Mouse (Mus musculus) olfactory bulb, adult 2 months (tissue): Measurements from ENCODE around the gene Utrn.

Experiments used
- CTCF ChIP-seq: fragments of 200-500 bp; IDR thresholded peaks from 2 replicates; pipeline ENCODE4 v1.5.1; 2012; ENCODE audit warnings: low read depth, mild to moderate bottlenecking, low read length, moderate library complexity; ENCODE audit not compliant: insufficient read depth
- POLR2A ChIP-seq: fragments of 200-500 bp; IDR thresholded peaks from 2 replicates; pipeline ENCODE4 v1.6.1; 2012; ENCODE audit warnings: mild to moderate bottlenecking, low read depth, low read length, moderate library complexity; ENCODE audit not compliant: insufficient read depth

DNA sequence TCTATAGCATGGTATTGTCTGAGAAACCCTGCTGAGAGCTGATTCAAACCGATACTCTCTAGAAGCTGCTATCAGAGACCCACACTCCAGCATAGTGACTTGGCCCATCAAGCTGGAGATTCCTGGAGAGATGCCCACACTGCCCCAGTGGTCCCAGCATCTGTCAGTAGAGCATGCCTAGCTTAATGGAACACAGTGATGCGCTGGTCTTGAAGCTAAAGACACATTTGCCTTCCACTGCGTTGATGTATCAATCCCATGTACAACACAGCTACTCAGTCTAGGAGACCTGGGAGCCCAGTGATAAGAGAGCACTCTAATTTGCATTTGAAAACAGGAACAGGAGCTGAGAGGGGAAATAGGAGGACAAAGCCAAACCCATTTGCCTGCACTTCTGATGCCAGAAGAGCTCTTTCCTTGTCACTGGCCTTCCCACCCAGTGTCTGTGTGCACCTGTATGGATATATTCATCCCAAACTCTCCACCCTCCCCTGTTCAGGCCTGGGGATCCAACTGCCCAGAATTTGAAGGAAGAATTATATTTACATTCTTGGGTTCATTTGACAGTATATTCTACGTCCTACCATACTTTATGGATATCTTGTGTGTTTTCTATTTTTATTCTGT lies 379.5 kb downstream of the Utrn start:
- no peak for TF ChIP-seq POLR2A
- no peak for TF ChIP-seq CTCF
